Mouse (Mus musculus) embryo, embryonic 10.5 days (tissue): ENCODE results near the gene Mcat.

Experiments
- DNase-seq: peaks from one replicate; pipeline ENCODE4 v3.0.0-alpha.2; 2015; ENCODE audit warnings: low spot score

Mcat gene

DNA sequence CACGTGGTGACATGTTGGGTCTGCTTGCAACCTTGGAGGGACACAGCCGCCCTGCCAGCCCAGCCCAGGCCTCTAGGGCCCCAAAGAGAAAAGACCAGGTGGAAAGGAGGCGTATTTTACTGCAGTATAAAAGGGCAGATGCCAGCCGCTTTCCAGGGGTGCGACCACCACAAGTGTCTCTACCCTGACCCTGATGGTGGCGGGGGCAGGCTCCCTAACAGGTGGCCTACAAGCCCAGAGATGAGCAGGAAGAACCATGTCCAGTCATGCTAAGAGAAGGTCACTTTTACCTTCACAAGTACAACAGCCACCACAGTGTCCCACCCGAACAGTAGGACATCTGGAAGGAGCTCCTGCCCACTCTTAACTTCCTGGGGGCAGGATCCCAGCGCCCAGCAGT lies 12.0 kb upstream of the Mcat start:
- no peak for DNase-seq

- no peak for DNase-seq
Observed at GRCm38 (mm10) chr15:83574731-83575351, 11.3 kb upstream of the Mcat start.

GRCm38 (mm10) chr15:83573606-83574005 lies 10.0 kb upstream of the Mcat start:
- DNase-seq = no peak

DNA sequence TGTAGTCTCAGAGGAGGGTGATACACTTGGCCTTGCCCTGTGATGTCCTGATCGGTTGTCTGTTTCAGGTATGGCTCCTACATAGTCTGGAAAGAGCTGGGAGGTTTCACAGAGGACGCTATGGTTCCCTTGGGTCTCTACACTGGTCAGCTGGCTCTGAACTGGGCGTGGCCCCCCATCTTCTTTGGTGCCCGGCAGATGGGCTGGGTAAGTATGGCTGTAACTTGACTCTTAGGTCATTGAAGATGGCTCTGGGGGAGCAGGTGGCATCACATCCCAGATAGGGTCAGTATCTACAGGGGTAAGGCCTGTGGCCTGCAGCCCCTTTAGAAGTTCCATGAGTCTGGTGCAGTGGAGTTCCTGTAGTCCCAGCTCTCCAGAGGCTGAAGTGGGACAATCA lies 8.5 kb upstream of the Mcat start:
- DNase-seq = no peak

DNA sequence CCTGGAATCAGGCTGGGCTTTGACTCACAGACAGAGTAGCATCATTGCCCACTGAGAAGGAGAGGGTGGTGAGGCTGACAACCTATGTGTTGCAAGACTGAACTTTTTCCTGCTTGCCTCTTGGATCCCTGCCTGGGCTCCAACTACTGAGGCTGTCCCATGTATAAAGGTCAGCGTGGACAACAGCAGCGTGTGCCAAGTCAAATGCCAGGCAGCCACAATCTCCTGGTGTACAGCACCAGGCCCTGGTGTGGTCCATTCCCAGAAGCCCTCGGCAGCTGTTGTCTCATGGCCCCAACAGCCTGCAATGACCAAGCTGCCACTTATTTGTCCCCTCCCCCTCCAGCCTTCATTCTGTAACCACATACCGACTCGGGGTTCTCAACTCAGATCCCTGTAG lies 8.0 kb upstream of the Mcat start:
- no peak for DNase-seq

DNA sequence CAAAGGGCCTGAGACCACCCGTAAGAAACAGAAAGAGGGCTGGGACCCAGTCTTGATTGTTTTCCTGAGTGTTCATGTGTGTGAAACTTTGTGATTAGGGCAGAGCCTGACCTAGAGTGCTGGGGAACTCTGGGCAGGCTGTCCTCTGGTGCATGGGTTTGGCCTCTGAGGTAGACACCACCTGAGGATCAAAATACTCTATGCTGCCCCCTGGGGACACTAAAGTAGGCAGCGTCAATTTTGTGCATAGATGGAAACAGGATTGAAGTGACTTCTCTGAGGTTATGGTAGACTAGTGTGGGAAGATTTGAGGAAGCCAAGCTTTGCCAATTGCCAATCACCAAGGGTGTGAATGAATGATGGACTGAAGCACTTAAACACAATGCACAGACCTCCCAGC lies 7.1 kb upstream of the Mcat start:
- peak; percentile 15 for DNase-seq

GRCm38 (mm10) chr15:83569682-83570081 lies 6.1 kb upstream of the Mcat start:
- DNase-seq = no peak

- no peak for DNase-seq
Observed at GRCm38 (mm10) chr15:83568544-83568943, 5.0 kb upstream of the Mcat start.

- DNase-seq = no peak
Observed at GRCm38 (mm10) chr15:83567728-83568127, 4.1 kb upstream of the Mcat start.

DNA sequence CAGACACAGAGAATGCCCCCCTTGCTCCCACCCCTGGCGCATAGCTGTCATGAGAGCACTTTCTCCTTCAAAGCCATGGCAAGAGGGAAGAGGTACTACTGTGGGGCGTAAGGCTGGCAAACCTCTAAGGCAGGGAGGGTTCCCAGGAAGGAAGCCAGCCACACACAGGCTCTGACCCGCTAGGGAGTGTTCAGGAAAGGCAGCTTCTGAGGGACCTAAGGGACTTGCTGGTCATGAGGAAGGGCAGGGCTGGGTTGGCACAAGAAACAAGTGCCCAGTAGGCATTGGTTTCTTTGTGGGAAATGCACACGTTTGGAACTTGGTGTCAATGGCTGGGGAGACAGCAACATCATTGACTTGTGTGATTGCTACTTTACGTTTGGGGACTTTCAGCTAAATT lies 2.4 kb upstream of the Mcat start:
- DNase-seq = no peak

DNA sequence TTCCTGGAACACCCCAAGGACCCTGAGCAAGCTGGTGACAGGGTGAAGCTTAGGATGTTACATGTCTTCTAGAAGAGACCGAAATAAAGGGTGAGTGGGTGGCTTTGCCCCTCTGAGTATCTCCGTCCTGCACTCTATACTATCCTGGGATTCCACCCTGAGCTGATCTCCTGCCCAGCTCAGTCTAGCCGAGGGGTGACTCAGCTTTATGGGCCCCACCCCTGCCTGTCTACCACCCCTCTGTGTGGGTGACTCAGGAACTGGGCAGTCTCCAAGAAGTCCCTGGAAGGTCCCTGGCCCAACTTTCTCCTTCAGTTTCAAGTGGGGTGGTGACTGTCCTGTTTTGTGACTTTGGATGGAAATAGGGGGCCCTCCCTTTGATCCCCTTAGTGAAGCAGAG lies 1.8 kb upstream of the Mcat start:
- DNase-seq = no peak

DNA sequence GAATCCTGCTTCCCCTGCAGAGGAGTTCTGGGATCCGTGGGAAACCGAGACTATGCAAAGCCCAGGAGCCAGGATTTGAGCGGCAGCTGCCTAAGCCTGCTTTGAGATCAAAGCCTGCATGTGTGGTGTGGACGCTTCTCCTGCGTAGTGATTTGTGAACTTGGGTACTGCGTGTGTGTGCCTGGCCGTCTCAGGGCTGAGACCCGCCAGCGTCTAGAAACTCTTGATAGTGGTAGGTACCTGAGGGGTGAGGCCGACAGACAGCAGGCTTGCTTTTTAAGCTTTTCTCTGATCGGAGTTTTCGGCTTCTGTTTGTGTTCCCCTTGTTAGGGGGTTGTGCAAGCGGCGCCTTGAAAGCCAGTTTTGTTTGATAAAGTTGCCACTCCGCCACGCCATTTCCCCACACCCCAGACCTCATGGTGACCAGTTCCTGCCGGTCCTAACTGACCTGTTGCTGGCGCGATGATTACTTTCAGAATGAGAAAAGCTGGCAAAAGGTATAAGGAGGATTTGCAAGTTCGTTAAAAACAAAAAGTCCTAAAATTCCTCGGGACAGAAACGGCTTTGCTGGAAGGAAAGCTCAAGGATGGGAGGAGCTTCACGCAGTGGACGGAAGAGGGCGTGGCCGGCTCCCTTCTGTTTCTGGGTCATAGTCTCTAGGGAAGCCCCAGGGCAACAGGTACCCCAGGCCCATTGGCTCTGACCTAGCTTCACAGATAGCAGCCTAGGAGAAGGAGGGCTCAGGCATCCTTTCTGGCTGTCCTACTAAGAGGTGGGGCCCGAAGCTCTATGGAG lies 467 bp upstream of the Mcat start:
- peak; percentile 68 for DNase-seq

DNA sequence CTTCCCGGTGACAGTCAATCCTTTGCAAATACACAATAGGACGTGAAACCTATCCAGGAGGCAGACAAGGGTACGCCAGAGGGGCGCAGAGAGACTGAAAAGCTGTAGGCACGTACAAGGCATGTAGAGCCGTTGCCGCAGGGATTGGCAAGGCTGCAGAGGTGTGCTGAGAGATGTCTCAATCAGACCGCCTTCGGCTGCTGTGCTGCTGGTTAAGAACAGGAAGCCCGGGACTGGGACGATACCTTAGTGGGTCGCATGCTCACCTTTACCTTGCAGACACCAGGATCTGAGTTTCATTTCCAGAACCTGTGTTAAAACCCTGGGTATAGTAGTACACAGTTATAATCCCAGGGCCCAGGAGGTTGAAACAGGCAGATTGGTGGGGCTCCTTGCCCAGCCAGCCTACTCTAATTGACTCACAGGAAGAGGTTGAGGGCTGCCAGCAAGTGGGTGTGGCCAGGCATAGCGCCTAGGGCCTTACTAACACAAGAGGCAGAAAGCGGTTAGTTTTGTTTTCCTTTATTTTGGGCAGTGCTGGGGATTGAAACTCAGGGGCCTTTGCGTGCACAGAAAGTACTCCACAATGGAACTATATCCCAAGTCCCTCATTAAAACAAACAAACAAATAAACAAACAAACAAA lies 839 bp downstream of the Mcat start:
- DNase-seq = peak; percentile 65

DNA sequence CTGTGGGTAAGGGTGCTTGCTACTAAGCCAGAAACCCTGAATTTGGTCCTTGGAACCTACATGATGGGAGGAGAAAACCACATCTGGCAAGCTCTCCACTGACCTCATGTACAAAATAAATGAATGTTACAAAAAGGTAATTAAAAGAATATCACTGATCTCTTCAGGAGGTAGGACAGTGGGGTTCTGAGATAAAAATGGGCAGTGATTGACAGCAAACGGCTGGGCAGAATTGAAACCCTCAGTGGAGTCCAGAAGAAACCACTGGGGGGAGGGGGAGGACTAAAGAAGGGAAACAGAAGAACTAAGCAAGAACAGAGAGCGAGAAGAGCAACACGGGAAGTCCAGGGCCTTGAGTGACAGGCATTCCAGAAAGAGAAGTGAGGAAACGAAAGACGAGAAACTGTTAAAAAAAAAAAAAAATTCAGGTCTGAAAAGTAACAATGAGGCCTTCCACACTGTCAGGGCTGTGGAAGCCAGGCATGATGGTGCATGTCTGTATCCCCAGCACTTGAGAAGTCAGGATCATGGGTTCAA lies 2.6 kb downstream of the Mcat start:
- no peak for DNase-seq

- peak; percentile 93 for DNase-seq
Observed at GRCm38 (mm10) chr15:83555161-83555974, 8.2 kb downstream of the Mcat start.

GRCm38 (mm10) chr15:83553831-83554230 lies 9.8 kb downstream of the Mcat start:
- peak; percentile 22 for DNase-seq

DNA sequence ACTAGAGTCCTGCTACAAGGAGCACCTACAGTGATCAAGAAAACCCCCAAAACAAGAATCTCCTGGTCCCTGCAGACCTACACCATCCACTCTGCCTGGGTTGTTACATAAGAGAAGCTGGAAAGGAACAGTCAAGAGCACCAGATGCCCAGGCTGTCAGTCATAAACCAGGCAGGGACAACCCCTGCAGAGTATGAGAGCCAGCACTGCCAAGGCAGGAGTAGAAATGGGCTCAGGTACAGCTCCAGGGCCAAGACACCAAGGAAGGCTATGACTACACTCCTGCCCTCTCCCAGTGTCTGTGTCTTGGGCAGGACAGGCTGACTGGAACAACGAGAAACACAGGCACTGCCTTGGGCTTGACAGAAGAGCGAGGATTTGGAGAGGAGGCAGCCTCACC lies 13.4 kb downstream of the Mcat start:
- no peak for DNase-seq

DNA sequence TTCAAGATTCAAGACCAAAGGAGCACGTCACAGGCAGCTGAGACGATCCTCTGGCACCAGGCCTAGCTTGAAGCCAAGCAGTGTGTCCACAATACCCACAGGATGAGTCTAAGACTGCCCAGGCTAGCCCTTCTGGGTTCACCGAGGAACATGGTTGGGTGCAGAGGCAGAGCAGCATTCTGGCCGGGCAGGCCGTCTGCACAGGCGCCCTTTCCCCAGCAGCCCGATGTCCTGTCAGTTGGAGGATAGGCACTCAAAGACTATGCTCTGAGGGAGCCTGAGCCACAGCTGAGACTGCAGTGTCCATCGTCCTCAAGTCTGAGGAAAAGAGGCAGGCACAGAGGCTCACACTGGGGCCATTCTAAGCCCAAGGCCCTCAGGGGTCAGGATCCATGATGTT lies 16.4 kb downstream of the Mcat start:
- no peak for DNase-seq

DNA sequence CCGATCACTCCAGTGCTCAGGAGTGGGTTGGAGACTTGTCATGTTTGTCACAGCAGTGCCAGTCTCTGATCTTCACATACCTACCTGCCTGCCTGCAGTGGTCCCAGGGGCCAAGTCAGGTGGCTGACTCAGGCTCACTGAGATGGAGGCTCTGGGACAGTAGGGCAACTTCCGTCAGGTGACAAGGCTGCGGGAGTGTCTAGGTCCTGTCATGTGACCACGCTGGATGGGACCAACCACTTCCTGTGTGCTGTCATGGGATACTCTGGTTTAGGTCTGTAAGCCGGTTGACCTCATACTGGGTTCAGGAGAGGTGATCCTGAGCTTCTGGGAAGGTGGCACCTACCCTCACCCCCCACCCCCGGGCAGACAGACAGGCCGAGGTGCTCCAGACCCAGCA lies 17.6 kb downstream of the Mcat start:
- no peak for DNase-seq

DNA sequence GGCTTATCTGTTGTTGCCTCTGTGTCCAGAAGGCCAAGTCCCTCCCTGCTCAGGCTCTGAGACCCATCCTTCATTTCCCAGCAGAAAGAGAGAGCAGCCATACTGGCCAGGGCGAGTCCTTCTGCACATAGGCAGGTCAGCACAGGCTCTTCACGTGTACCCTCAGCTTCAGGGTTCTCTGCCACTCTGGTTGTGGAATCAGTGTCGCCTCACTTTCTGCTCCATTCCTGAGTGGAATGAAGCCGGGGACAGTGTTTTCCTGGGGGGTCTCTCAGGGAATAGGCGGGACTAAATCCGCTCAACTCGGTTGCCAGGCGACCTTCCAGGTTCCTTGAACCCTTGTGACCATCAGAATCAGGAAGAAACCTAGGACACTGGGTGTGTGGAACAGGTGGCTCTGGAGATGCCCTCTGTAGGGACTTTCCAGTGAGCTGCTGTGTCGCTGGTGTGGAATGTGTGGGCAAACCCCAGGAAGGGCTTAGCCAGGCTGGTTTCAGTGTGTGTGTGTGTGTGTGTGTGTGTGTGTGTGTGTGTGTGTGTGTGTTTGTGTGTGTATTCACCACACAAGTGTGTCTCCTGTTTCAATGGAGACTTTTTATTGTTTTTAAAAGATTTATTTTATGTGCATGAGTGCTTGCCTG lies 21.8 kb downstream of the Mcat start:
- DNase-seq = no peak

DNA sequence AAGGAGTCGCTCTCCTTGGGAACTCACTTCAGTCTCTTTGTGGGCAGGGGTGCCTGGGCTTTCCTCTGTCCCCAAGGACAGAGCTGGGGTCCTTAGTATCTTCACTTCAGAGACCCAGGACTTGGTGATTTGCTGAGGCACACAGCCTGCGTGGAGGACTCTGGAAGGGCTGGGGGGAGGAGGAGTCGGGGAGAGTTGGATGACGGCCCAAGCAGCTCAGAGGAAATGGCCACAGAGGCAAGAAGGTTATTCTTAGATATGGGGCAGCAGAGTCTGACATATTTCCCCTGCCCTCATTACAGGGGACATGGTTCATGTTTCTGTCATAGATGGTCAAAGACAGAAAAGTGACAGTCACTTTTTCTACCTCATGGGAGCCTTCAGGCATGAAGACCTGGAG lies 23.7 kb downstream of the Mcat start:
- no peak for DNase-seq

GRCm38 (mm10) chr15:83538855-83539254 lies 24.7 kb downstream of the Mcat start:
- DNase-seq = no peak
